Mouse (Mus musculus) large intestine, adult 2 months (tissue): ENCODE measurements around the gene Snx1. TPM values are rescaled to one million over a fixed set of nuclear protein-coding genes. Genes with fewer than 3 reads are reported as not detected.

Source experiments
- DNase-seq: peaks from one replicate; pipeline ENCODE4 v3.0.0-alpha.2; 2012; ENCODE audit warnings: low read depth, low spot score
- WGBS: fragments of 180-500 bp; shearing (Covaris S2); methylation state at CpG from one replicate; pipeline ENCODE4 v1.1.7; 2018; 5-methylcytosine and 5-hydroxymethylcytosine counted together
- polyA plus RNA-seq: library from polyadenylated mRNA; depleted of rRNA; stranded (reverse); fragments of >200 nt; gene quantifications from 2 replicates; pipeline ENCODE4 v1.2.3, GENCODE M21; 2012; rRNA removed

The Snx1 gene
- polyA plus RNA-seq, 1 experiment: 69.7 TPM

DNA sequence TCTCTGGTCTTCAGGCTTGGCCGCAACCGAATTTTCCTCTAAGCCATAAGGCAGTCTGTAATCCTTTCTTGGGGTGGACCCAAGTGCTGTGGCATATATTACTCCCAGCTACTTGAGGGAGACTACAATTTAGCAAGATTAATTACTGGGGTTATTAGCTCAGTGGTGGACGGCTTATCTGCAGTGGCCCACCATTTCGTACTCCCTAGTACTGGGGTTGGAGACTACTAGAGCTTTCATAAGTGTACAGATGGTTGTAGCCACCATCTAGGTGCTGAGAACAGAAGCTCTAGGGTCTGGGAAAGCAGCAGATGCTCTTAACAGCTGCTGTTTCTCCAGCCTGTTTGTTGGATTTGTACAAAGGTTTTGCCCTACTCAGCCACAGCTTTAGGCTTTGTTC is 65.4 kb downstream of the Snx1 start:
- DNase-seq: no peak

DNA sequence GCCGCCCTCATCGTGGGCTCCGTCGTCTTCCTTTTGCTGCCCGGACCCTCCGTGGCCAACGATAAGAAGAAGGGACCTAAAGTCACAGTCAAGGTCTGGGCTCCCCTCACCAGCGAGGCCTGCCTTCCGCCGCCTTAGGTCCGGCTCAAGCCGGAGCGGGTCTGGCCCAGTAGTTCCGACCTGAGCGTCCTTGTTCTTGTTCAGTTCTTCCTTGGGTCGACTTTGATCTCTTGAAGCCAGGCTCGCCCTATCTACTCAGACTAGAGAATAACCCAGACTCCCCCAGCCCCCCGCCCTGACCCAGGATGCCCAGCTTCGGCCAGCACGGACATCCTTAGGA is 66.1 kb downstream of the Snx1 start:
- under 1% methylated on average over 20 of the region's 20 CpGs for WGBS
- DNase-seq: no peak

More for the DNA sequence above, 65.4 kb downstream of the Snx1 start:
- 14% methylated on average over 4 of the region's 4 CpGs for WGBS

DNA sequence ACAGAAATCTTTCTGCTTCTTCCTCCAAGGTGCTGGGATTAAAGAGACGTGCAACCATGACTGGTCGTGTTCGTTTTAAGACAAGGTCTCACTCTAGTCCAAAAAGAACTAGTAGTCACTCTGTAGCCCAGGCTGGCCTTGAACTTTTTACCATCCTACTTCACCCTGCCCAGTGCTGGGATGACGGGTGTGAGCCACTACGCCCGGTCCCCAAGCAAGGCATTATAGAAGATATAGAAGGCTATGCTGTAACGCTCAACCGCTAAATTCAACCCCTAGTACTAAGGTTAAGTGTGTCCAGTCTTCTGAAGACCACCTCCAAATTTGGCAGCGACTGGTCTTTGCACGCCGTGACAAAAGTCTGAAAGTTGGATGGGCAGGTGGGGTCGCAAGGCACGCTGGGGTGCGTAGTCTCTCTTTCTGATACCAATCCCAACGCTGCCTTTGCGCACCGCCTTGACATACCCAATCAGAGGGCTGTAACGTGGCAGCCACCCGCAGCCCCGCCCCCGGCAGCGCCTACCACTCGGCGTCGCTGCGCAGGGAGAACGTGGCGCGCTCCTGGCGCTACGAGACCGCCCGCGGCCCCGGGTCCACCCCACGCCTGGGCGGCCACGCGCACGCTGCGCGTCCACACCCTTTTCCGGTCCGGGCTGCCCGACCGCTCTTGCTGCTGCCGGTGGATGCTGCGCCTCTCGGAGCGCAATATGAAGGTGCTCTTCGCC is 66.6 kb downstream of the Snx1 start, which contains the start of gene Ppib:
Gene Ppib, plus strand, starts transcription at position 640 of the 725 bp plus-strand sequence.
- DNase-seq: peak; percentile 83
- 2% methylated on average over 51 of the region's 51 CpGs for WGBS

DNA sequence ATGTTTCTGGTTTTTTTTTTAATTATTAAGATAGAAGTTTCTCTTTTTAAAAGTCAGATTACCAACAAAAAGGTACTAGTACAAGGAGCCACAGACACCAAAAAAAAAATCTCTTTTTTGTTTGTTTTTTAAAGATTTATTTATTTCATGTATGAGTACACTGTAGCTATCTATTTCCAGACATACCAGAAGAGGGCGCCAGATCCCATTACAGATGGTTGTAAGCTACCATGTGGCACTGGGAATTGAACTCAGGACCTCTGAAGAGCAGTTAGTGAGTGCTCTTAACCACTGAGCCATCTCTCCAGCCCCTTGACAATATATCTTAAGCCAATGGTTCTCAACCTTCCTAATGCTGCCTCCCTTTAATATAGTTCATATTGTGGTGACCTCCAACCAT is 72.8 kb downstream of the Snx1 start:
- 54% methylated on average over 1 of the region's 1 CpGs for WGBS
- DNase-seq: no peak

DNA sequence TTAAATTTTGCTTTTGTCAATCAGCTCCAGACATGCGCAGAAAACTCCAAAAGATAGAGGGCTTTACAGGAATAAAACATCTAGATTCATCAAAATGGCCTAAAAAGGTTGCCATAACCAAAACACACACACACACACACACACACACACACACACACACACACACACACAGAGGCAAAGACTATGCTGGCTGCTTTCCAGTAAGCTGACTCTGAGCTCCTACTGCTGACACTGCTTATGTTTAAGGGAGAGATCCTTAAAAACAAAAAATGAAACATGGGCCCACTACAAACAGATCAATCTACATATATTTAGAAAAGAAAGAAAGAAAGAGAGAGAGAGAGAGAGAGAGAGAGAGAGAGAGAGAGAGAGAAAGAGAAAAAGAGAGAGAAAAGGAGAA is 73.7 kb downstream of the Snx1 start:
- DNase-seq: no peak
- 100% methylated on average over 1 of the region's 1 CpGs for WGBS

DNA sequence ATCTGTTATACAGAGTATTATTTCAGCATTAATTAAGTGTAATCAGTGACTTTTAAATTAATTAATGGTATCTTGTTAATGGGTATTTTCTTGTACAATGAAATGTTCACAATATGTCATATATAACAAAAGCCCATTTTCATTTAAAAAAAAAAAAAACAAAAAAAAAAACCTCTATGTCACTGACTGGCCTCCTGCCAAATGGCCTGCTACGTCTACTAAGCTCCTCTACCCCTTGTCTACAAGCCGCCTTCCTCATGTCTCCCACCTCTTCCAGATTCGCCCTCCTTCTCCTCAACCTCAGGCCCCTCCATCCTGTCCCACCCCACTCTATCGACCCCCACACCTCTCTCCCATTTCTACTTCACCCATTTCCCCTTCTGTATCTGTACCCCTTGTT is 74.9 kb downstream of the Snx1 start:
- 76% methylated on average over 4 of the region's 4 CpGs for WGBS
- DNase-seq: no peak

DNA sequence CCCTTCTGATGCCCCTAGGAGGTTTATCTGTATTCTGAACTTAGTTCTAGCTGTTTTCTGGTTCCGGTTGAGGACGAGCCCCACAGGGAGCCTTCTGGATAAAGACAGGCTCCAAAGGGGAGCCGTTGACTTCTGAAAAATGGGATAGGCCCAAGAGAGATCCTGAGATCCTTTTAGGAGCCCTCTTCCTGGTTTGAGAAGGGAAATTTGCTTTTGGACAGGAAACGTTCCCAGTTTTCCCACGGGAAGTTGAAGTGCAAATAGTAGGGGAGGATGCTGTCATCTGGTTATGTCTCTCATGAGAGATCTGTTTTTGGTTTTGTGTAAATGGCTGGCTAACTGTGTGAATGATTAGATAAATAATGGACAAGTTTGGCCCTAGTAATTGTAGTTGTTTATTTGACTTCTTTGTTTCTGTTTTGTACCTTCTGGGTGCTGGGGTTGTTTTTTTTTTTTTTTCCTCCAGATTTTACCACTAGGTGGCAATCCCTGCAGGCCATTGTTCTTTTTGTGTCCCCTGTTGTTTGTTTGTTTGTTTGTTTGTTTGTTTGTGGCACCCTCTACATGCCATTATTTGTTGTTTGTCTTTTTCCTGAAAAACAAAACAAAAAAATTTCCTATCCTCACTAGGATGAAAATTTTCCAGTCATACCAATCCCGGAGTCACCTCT is 76.3 kb downstream of the Snx1 start:
- DNase-seq: no peak
- WGBS: 77% methylated on average over 6 of the region's 6 CpGs

DNA sequence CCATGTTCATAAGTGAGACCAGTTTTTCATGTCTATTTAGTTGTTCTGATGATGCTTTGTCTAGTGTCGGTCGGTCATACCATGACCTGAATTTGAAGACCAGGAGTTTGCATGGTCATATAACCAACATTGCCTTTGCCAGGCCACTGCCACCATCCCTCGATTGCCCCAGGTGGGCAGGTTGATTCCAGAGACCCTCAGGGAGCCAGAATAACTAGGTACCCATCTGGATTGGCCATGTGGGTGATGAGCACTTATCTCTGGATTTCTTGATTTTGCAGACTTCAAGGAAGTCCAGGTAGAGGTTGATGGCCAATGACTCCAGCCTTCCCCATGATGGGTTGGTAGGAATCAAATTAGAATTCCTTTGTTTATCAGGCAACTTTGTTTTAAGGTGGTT is 83.1 kb downstream of the Snx1 start:
- no peak for DNase-seq
- WGBS: 97% methylated on average over 3 of the region's 3 CpGs

DNA sequence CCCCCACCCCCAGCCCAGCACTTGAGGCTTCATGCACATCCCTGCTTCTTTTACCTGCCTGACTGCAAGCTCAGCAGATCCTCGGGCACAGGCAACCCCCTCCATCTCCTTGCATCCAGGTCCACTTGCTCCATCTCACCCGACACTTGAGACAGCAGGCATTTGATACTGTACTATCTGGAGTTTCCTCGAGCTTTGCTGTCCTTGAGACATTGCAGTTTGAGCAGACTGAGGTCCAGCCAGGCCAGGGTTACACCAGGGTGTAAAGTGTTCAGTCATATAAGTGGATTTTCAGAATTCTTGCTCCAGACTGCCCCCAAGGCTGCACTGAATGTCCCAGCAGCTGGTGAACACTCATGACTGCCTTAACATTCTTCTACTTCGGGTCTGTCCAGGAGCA is 84.1 kb downstream of the Snx1 start:
- 82% methylated on average over 4 of the region's 4 CpGs for WGBS
- no peak for DNase-seq

DNA sequence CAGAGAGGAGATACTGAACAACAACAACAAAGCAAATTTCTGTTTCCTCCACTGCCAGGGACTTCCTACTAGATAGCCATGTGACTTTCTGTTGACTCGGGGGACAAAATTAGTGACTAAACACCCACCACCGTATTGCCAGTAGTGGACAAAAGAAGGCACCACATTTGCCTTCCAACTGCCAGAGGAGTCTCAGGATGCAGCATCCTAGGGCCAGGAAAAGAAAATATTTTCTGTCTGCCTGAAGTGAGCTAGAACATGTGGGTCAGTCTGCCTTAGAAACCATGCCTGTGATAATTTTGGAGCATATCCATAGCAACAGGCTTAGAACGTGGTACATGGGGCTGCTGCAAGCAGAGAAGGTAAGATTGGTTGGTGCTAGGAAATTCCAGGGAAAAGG is 85.6 kb downstream of the Snx1 start:
- DNase-seq: no peak
- WGBS: 90% methylated on average over 3 of the region's 3 CpGs

DNA sequence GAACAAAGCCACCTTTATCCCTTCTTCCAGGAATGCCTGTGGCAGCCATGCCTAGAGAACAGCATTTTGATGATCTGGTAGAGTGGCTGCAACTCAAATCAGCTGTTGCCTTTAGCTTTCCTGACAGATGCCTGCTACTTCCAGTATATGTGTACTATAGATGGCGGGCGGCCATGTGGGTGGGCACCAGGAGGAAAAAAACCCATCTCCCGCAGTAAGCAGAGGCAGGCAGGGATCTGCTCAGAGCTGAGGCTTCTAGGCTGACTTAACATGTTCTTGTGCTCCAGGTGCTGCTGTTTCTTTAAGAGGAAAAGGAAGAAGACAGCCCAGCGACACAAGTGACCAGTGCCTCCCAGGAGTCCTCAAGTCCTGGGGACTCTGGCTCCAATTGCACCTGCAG is 87.1 kb downstream of the Snx1 start:
- DNase-seq: no peak
- 89% methylated on average over 4 of the region's 4 CpGs for WGBS

DNA sequence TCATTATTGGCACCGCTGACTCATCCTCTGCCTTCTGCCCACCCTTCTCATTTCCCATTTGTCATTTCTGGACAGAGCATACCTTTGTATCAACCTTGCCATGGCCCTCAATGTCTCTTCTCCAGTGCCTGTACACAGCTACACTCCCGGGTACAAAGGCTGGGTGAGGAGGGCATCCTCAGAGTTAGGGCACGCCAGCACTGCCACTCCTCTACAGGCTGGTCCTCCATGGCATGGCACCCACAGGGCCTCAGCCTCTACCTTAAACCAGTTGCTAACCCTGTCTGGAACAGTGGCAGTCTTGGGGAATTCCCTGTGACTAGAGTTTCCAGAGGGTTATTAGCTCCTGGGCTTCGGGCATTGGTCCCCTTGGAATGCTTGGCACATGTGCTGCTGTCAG is 87.8 kb downstream of the Snx1 start:
- WGBS: 90% methylated on average over 4 of the region's 4 CpGs
- DNase-seq: no peak

Other genes with a start within 250 kb of the Snx1 start
- gene Pclaf, start 236.3 kb downstream of the Snx1 start, polyA plus RNA-seq: 20.0 and 21.2 TPM in 2 replicates
- gene Trip4, start 217.8 kb downstream of the Snx1 start, polyA plus RNA-seq: 5.8 and 8.6 TPM in 2 replicates
- gene Csnk1g1, start 217.7 kb downstream of the Snx1 start, polyA plus RNA-seq: 4.1 and 7.6 TPM in 2 replicates
- 272 and 287 TPM in 2 replicates for gene Ppib, start 66.4 kb downstream of the Snx1 start, polyA plus RNA-seq
- 1.0 and 1.4 TPM in 2 replicates for gene Snx22, start 56.9 kb downstream of the Snx1 start, polyA plus RNA-seq
- 26.0 and 27.1 TPM in 2 replicates for gene Ciao2a, start within 50 bp of the Snx1 start, polyA plus RNA-seq
- 18.1 and 20.4 TPM in 2 replicates for gene Dapk2, start 31.6 kb upstream of the Snx1 start, polyA plus RNA-seq
- 7.2 and 11.9 TPM in 2 replicates for gene Herc1, start 223.9 kb upstream of the Snx1 start, polyA plus RNA-seq